Mouse (Mus musculus): Measurements from ENCODE around the gene Pilra. TPM values are rescaled to one million over a fixed set of nuclear protein-coding genes. Genes with fewer than 3 reads are reported as not detected.

The Pilra gene
- total and polyA plus RNA-seq, 3 experiments, result 0.02 to 5.1 TPM; not detected in 1

GRCm38 (mm10) chr5:137796606-137797005, 39.5 kb downstream of the Pilra start:
- DNase-seq (ENCODE audit: low spot score), result no peak
- no peak for ATAC-seq (ENCODE audit: extremely low read depth, insufficient number of reproducible peaks, low FRiP score, poor library complexity, severe bottlenecking)
- Histone ChIP-seq H3K4me3 (ENCODE audit: low read depth, low read length) (no peak overlapping the region), H3K27me3 (ENCODE audit: insufficient read depth, low read length) (peaks cover 12% of the 10 kb centered on the region), H3K9me3 (replicated peaks) (no peaks in the 10 kb centered on the region), H3K4me1 (ENCODE audit: insufficient read depth, low read depth, low read length) (no peaks in the 10 kb centered on the region), H3K36me3 (replicated peaks) (no peaks in the 10 kb centered on the region)
- TF ChIP-seq CTCF (IDR thresholded peaks at IDR 0.05; ENCODE audit: low read depth, low read length) (no peak), GATA1 (IDR thresholded peaks at IDR 0.05; ENCODE audit: borderline replicate concordance, low read length) (no peak), GATA2 (IDR thresholded peaks at IDR 0.05; ENCODE audit: borderline replicate concordance, low read depth, low read length) (no peak), TAL1 (conservative IDR thresholded peaks at IDR 0.05; ENCODE audit: low read depth, low read length) (no peak), POLR2AphosphoS5 (IDR thresholded peaks at IDR 0.05; ENCODE audit: insufficient replicate concordance, low read depth, low read length) (no peak)

GRCm38 (mm10) chr5:137791553-137791952, 44.5 kb downstream of the Pilra start:
- no peaks in the 10 kb centered on the region for H3K36me3 ChIP-seq (replicated peaks)
- DNase-seq (ENCODE audit: low spot score), result no peak

GRCm38 (mm10) chr5:137788946-137789531, 47.0 kb downstream of the Pilra start:
- ATAC-seq (ENCODE audit: extremely low read depth, insufficient number of reproducible peaks, low FRiP score, poor library complexity, severe bottlenecking) (no peak), DNase-seq (ENCODE audit: low spot score) (no peak)
- TF ChIP-seq GATA1 (IDR thresholded peaks at IDR 0.05; ENCODE audit: borderline replicate concordance, low read length) (no peak), TAL1 (conservative IDR thresholded peaks at IDR 0.05; ENCODE audit: low read depth, low read length) (no peak), CTCF (IDR thresholded peaks at IDR 0.05; ENCODE audit: low read depth, low read length) (no peak), GATA2 (IDR thresholded peaks at IDR 0.05; ENCODE audit: borderline replicate concordance, low read depth, low read length) (no peak), POLR2AphosphoS5 (IDR thresholded peaks at IDR 0.05; ENCODE audit: insufficient replicate concordance, low read depth, low read length) (no peak)
- Histone ChIP-seq H3K36me3 (replicated peaks) (peaks cover 14% of the 10 kb centered on the region), H3K4me3 (ENCODE audit: low read depth, low read length) (no peak overlapping the region), H3K9me3 (replicated peaks) (peaks cover 5% of the 10 kb centered on the region), H3K27me3 (ENCODE audit: insufficient read depth, low read length) (peaks cover 4% of the 10 kb centered on the region; the same call in 1 of the 2 replicates), H3K4me1 (ENCODE audit: insufficient read depth, low read depth, low read length) (peaks cover 26% of the 10 kb centered on the region)

More at GRCm38 (mm10) chr5:137791553-137791952, 44.5 kb downstream of the Pilra start:
- no peak for ATAC-seq (ENCODE audit: extremely low read depth, insufficient number of reproducible peaks, low FRiP score, poor library complexity, severe bottlenecking)
- H3K4me1 ChIP-seq (ENCODE audit: insufficient read depth, low read depth, low read length), result peaks cover 11% of the 10 kb centered on the region
- no peak overlapping the region for H3K4me3 ChIP-seq (ENCODE audit: low read depth, low read length)
- H3K9me3 ChIP-seq (replicated peaks), result peaks cover 5% of the 10 kb centered on the region
- no peak for TF ChIP-seq GATA2 (IDR thresholded peaks at IDR 0.05; ENCODE audit: borderline replicate concordance, low read depth, low read length)
- peaks cover 8% of the 10 kb centered on the region for H3K27me3 ChIP-seq (ENCODE audit: insufficient read depth, low read length)

GRCm38 (mm10) chr5:137788171-137788570, 47.9 kb downstream of the Pilra start:
- peaks cover 4% of the 10 kb centered on the region; the same call in 1 of the 2 replicates for H3K27me3 ChIP-seq (ENCODE audit: insufficient read depth, low read length)
- H3K36me3 ChIP-seq (replicated peaks), result peaks cover 22% of the 10 kb centered on the region
- H3K4me3 ChIP-seq (ENCODE audit: low read depth, low read length), result peak overlapping the region; percentile 71; the same call in 1 of the 2 replicates
- TF ChIP-seq TAL1 (conservative IDR thresholded peaks at IDR 0.05; ENCODE audit: low read depth, low read length) (no peak), CTCF (IDR thresholded peaks at IDR 0.05; ENCODE audit: low read depth, low read length) (no peak), GATA1 (IDR thresholded peaks at IDR 0.05; ENCODE audit: borderline replicate concordance, low read length) (no peak), GATA2 (IDR thresholded peaks at IDR 0.05; ENCODE audit: borderline replicate concordance, low read depth, low read length) (no peak), POLR2AphosphoS5 (IDR thresholded peaks at IDR 0.05; ENCODE audit: insufficient replicate concordance, low read depth, low read length) (no peak)
- no peak for DNase-seq (ENCODE audit: low spot score)
- no peak for ATAC-seq (ENCODE audit: extremely low read depth, insufficient number of reproducible peaks, low FRiP score, poor library complexity, severe bottlenecking)
- peaks cover 5% of the 10 kb centered on the region for H3K9me3 ChIP-seq (replicated peaks)
- peaks cover 35% of the 10 kb centered on the region for H3K4me1 ChIP-seq (ENCODE audit: insufficient read depth, low read depth, low read length)

- peaks cover 5% of the 10 kb centered on the region for H3K9me3 ChIP-seq (replicated peaks)
- ATAC-seq (ENCODE audit: extremely low read depth, insufficient number of reproducible peaks, low FRiP score, poor library complexity, severe bottlenecking) (peak; percentile 28; the same call in 1 of the 2 replicates), DNase-seq (ENCODE audit: low spot score) (peak; percentile 73)
- H3K27me3 ChIP-seq (ENCODE audit: insufficient read depth, low read length), result peaks cover 4% of the 10 kb centered on the region; the same call in 1 of the 2 replicates
- peaks cover 43% of the 10 kb centered on the region for H3K4me1 ChIP-seq (ENCODE audit: insufficient read depth, low read depth, low read length)
- no peak for TF ChIP-seq TAL1 (conservative IDR thresholded peaks at IDR 0.05; ENCODE audit: low read depth, low read length)
- TF ChIP-seq GATA2 (IDR thresholded peaks at IDR 0.05; ENCODE audit: borderline replicate concordance, low read depth, low read length), result no peak
- TF ChIP-seq CTCF (IDR thresholded peaks at IDR 0.05; ENCODE audit: low read depth, low read length), result no peak
- no peak for TF ChIP-seq GATA1 (IDR thresholded peaks at IDR 0.05; ENCODE audit: borderline replicate concordance, low read length)
- H3K36me3 ChIP-seq (replicated peaks), result peaks cover 31% of the 10 kb centered on the region
- peak within 1 kb of the TSS; percentile 78 for H3K4me3 ChIP-seq (ENCODE audit: low read depth, low read length)
Observed at GRCm38 (mm10) chr5:137787151-137787928, 48.7 kb downstream of the Pilra start, which contains the start of the genes Mepce and Zcwpw1. TSS of gene Mepce (minus strand) at chr5:137787655. TSS of gene Zcwpw1 (plus strand) at chr5:137787798.
